Mouse (Mus musculus): ENCODE measurements around the gene Gins3. TPM values are rescaled to one million over a fixed set of nuclear protein-coding genes. Genes with fewer than 3 reads are reported as not detected.

The Gins3 gene
- polyA plus RNA-seq, 1 experiment: 10.7 TPM

DNA sequence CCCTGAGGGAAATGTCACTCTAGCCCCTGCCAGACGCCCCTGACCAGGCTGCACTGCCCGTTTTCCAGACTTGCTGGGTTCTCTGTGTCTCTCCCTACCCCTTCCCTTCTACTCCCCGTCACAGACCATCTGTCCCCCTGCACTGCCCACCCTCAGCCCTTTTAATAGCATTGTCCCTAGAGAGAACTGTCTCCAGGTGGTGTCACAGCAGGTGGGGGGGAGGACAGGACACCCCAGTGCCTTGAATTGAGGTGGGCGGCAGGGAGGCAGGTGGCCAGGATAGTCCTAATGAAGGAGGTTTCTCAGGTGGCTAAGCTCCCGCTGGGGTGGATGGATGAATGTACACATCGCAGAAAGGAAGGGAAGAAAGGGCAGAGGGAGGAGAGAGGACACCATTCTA is 61.4 kb downstream of the Gins3 start:
- H3K27me3 ChIP-seq (ENCODE audit: control insufficient read depth, insufficient read depth, low read length, poor library complexity, severe bottlenecking): no peaks in the 10 kb centered on the region
- no peak overlapping the region for H3K9ac ChIP-seq (ENCODE audit: low read depth, poor library complexity, severe bottlenecking)
- H3K36me3 ChIP-seq (ENCODE audit: control insufficient read depth, insufficient read depth, low read length, poor library complexity, severe bottlenecking): no peaks in the 10 kb centered on the region
- no peak for TF ChIP-seq POLR2A (IDR thresholded peaks at IDR 0.05; ENCODE audit: insufficient read depth, low read length)
- no peak for TF ChIP-seq CTCF (IDR thresholded peaks at IDR 0.05; ENCODE audit: low read depth, low read length)
- TF ChIP-seq EP300 (IDR thresholded peaks at IDR 0.05; ENCODE audit: insufficient read depth, low read depth, low read length): no peak
- H3K4me3 ChIP-seq (ENCODE audit: low read depth, low read length): no peak overlapping the region
- no peak overlapping the region for H3K27ac ChIP-seq (ENCODE audit: insufficient read depth, low read length)
- peaks cover 2% of the 10 kb centered on the region for H3K4me1 ChIP-seq (ENCODE audit: control insufficient read depth, insufficient read depth, low read length)
- H3K9me3 ChIP-seq (replicated peaks; ENCODE audit: control insufficient read depth, insufficient read depth, low read length, poor library complexity, severe bottlenecking): no peaks in the 10 kb centered on the region

Other genes starting within 250 kb of the Gins3 start
- gene Cfap20, start 198.6 kb upstream of the Gins3 start, polyA plus RNA-seq (2011; ENCODE audit: insufficient read depth, insufficient read length, low read depth, missing spikeins): 122 and 132 TPM in 2 replicates
- gene Csnk2a2, start 143.4 kb upstream of the Gins3 start, polyA plus RNA-seq (2011; ENCODE audit: insufficient read depth, insufficient read length, low read depth, missing spikeins): 210 and 236 TPM in 2 replicates
- gene Ccdc113, start 99.4 kb upstream of the Gins3 start, polyA plus RNA-seq (2011; ENCODE audit: insufficient read depth, insufficient read length, low read depth, missing spikeins): 0.52 and 1.9 TPM in 2 replicates
- not detected in 2 replicates for gene Prss54, start 57.1 kb upstream of the Gins3 start, polyA plus RNA-seq (2011; ENCODE audit: insufficient read depth, insufficient read length, low read depth, missing spikeins)
- 8.8 and 13.3 TPM in 2 replicates for gene Ndrg4, start 43.5 kb downstream of the Gins3 start, polyA plus RNA-seq (2011; ENCODE audit: insufficient read depth, insufficient read length, low read depth, missing spikeins)
- gene Setd6, start 82.4 kb downstream of the Gins3 start, polyA plus RNA-seq (2011; ENCODE audit: insufficient read depth, insufficient read length, low read depth, missing spikeins): 68.0 and 70.4 TPM in 2 replicates
- 465 and 478 TPM in 2 replicates for gene Cnot1, start 174.0 kb downstream of the Gins3 start, polyA plus RNA-seq (2011; ENCODE audit: insufficient read depth, insufficient read length, low read depth, missing spikeins)
- gene Sap18b, start 191.9 kb downstream of the Gins3 start, polyA plus RNA-seq (2011; ENCODE audit: insufficient read depth, insufficient read length, low read depth, missing spikeins): 150 and 169 TPM in 2 replicates
- gene Slc38a7, start 220.1 kb downstream of the Gins3 start, polyA plus RNA-seq (2011; ENCODE audit: insufficient read depth, insufficient read length, low read depth, missing spikeins): 21.6 and 23.0 TPM in 2 replicates